Mouse (Mus musculus) MEL-GATA-1-ER (cell line): ENCODE results near the gene Ulk4.

Experiments used
- DNase-seq: peaks from one replicate; pipeline ENCODE4 v3.0.0-alpha.2; 2012; ENCODE audit warnings: low read depth; ENCODE audit errors: extremely low read depth

The Ulk4 gene

GRCm38 (mm10) chr9:121277118-121278060, at the start of gene Ulk4:
Gene Ulk4, minus strand, starts transcription at chr9:121277197.
- DNase-seq: peak; percentile 82

GRCm38 (mm10) chr9:121322034-121322433, 45.0 kb upstream of the Ulk4 start:
- DNase-seq: no peak

GRCm38 (mm10) chr9:121321118-121321517, 44.1 kb upstream of the Ulk4 start:
- DNase-seq: no peak

DNA sequence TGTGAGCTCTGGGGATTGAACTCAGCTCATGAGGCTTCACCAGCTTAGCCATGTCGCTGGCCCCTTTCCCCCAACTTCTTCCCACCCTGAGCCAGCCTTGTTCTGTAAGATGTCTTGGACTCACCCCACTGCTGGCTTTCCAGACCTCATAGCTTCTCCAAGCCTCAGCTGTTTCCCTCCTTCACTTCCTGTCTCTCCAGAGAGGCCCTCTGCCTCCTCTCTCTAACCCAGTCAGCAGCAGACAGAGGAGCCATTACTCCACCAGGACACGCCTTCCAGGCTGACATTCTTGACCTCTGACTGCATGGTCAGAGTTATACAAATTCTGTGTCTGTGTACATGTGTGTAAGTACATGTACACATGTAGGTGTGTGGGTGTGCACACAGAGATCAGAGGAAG, 43.4 kb upstream of the Ulk4 start:
- DNase-seq: no peak

GRCm38 (mm10) chr9:121319323-121319966, 42.4 kb upstream of the Ulk4 start:
- no peak for DNase-seq

GRCm38 (mm10) chr9:121316621-121317405, 39.8 kb upstream of the Ulk4 start:
- no peak for DNase-seq

- no peak for DNase-seq
These were observed 39.1 kb upstream of the Ulk4 start for GRCm38 (mm10) chr9:121315901-121316595.

GRCm38 (mm10) chr9:121314541-121315152, 37.6 kb upstream of the Ulk4 start:
- DNase-seq: peak; percentile 70

GRCm38 (mm10) chr9:121313656-121314374, 36.8 kb upstream of the Ulk4 start:
- peak; percentile 43 for DNase-seq

DNA sequence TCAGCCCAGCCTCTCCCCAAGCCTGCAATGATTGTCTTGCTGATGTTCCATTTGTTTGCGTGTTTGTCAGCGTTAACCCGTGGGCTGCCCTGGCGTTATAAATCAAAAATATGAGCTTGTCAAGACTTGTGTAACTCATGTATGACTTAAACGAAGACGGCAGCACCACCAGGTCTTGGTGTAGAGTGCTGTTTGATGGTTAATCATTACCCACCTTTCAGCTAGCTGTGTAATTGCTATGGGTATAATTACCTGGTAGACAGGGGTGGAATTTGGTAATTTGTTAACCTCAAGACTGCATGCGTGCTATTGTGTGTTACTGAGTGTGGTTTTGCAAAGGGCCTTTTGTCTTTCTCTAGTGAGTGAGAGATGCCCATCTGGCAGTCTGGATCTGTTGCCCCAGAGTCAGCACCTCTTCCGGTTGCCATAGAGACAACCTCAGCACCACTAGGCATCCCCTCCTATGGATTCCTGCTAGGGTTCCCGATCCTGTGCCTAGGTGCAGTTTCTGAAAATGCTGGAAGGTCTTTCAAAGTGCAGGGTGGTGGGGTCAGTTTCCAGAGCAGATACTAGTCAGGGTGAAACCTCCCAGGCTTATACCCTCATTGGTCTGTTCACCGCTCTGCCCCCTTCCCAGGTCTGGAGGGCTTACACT, 35.4 kb upstream of the Ulk4 start:
- DNase-seq: no peak

- DNase-seq: no peak
These were observed 34.8 kb upstream of the Ulk4 start for GRCm38 (mm10) chr9:121311846-121312236.

DNA sequence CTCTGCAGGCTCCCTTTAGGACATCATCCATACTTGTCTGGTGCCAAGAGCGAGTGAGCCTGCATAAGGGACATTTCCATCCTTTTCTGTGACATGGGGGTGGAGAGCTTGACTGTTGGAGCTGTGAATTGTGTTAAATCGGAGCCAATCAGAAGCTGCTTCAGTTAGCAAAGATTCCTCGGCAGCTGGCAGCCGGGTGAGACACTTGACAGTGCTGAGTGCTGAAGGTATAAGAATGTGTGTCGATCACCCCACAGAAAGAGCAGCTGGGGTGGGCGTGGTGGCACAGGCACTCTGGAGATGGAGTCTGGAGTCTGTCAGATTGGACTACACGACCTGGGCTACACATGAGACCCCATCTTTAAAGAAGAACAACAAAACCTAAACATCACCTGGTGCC, 33.5 kb upstream of the Ulk4 start:
- DNase-seq: no peak

DNA sequence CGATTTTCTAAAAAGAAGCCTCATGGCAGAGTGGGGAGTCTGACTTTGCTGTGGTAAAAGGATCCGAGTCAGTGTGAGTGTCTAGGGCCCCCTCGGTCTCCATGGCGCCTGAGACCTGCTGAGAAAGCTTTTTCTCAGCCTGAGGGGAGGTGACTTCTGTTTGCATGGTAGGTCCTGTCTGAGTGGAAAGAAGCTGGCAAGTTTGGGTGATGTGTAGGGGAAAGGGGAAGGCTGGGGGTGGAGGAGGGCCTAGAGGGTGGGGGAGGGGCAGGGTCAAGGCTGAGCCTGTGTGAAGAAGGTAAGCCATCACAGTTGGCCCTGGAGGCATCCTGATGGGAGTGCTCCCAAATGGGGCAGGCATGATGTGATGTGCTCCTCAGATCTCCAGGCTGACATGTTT, 32.3 kb upstream of the Ulk4 start:
- DNase-seq: no peak

- no peak for DNase-seq
These were observed 28.5 kb upstream of the Ulk4 start for GRCm38 (mm10) chr9:121305456-121305855.

GRCm38 (mm10) chr9:121304520-121304919, 27.5 kb upstream of the Ulk4 start:
- DNase-seq: no peak

DNA sequence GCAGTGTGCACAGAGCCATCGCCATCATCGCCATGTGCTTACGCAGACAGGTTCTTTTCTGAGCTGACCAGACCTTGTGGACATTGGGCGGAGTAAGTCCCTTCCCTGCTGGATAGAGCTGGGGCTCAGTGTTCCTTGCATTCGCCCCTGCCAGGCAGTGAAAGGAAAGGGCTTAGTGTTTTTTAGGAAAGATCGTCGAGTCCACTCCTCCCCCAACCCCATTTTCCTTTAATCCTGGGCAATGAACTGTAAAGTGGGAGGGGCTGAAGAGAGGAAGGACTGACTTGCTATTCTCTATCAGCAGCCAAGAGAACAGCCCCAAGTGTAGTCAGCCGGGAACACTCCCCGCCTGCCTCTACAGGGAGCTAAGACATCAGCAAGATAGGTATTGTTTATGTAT, 26.8 kb upstream of the Ulk4 start:
- no peak for DNase-seq

- no peak for DNase-seq
These were observed 26.1 kb upstream of the Ulk4 start for GRCm38 (mm10) chr9:121303086-121303485.

DNA sequence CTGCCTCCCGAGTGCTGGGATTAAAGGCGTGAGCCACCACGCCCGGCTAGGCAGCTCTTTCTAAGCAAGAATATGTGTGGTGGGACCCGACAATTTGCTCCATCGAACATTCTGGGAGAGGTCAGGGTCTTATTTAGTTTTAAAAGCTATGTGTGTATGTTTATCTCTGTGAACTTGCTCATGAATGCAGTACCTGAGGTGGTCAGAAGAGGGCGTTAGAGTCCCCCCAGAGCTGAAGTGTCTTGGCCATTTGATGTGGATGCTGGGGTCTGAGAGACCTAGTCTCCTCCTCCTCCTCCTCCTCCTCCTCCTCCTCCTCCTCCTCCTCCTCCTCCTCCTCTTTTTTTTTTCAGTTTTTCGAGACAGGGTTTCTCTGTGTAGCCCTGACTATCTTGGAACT, 25.5 kb upstream of the Ulk4 start:
- no peak for DNase-seq

DNA sequence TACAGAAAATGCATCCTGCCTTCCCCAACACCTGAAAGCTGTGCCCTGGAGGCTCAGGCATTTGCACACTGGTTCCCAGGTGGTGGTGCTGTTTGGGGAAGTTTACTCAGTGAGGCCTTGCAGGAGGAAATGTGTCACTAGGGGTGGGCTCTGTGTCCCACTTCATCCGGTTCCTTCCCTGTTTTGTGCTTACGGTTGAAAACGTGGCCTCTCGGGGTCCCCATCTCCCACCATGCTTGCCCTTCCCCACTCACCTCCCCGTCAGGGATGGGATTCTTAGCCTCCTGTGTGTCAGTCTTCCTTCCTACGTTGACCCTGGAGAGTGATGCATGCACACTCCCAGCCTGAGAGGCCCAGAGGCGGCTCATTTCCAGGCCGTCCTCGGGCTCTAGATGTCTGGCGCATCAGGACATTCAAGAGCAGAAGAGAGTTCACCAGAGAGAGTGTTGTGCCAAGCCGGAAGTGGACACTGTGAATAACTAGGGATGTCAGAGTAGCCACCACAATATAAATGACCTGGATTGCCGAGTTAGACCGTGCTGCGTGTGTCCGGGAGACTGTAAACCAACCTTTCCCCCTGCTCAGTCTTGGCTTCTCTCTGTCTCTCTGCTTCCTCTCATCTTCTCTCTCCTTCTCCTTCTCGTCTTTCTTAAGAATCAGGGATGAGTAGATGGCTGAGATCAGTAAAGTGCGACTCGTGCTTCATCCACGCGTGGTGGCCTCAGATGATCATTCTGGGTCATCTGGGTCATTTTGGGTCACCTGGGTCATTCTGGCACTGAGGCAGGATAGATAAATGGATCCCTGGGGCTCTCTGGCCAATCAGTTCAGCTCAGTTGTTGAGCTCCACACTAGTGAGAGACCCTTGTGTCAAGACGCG, 24.3 kb upstream of the Ulk4 start:
- no peak for DNase-seq
